Mouse (Mus musculus) liver, adult 2 months (tissue): ENCODE measurements at regions not wholly inside any gene's neighbourhood (a gene's known extent, or its start where the extent isn't known, plus 50 kb on each side); places are given as distances from the start of the nearest gene placed in this dataset.

Source experiments
- DNase-seq: peaks from one replicate; pipeline ENCODE4 v3.0.0-alpha.2; 2011; ENCODE audit warnings: low read depth, low spot score; ENCODE audit errors: extremely low read depth
- H3K27ac ChIP-seq: fragments of 200-500 bp; replicated peaks from 2 replicates; pipeline ENCODE4 v1.5.1; 2012; ENCODE audit warnings: low read depth, mild to moderate bottlenecking, control low read depth, inconsistent platforms, low read length; ENCODE audit not compliant: insufficient read depth
- H3K27me3 ChIP-seq: fragments of 200-500 bp; 2 replicates; pipeline ENCODE4 v1.6.1; 2012; ENCODE audit warnings: mild to moderate bottlenecking, moderate library complexity, low read length, inconsistent platforms; ENCODE audit not compliant: control insufficient read depth, insufficient read depth
- H3K36me3 ChIP-seq: fragments of 200-500 bp; 2 replicates; pipeline ENCODE4 v1.6.1; 2012; ENCODE audit warnings: low read length, inconsistent platforms; ENCODE audit not compliant: control insufficient read depth, insufficient read depth
- H3K4me1 ChIP-seq: fragments of 200-500 bp; 2 replicates; pipeline ENCODE4 v1.6.1; 2011; ENCODE audit warnings: low read length; ENCODE audit not compliant: control insufficient read depth, insufficient read depth
- H3K4me3 ChIP-seq: fragments of 200-500 bp; 2 replicates; pipeline ENCODE4 v1.5.1; 2011; ENCODE audit warnings: low read depth, mild to moderate bottlenecking, control low read depth, low read length, moderate library complexity; ENCODE audit not compliant: insufficient read depth
- H3K79me2 ChIP-seq: fragments of 200-500 bp; 2 replicates; pipeline ENCODE4 v1.6.1; 2012; ENCODE audit warnings: inconsistent platforms, mild to moderate bottlenecking, low read length, moderate library complexity; ENCODE audit not compliant: control insufficient read depth, insufficient read depth
- H3K9ac ChIP-seq: fragments of 200-500 bp; 2 replicates; pipeline ENCODE4 v1.6.1; 2012; ENCODE audit warnings: low read depth, mild to moderate bottlenecking, control low read depth, inconsistent platforms, low read length
- CTCF ChIP-seq: fragments of 200-500 bp; IDR thresholded peaks from 2 replicates; pipeline ENCODE4 v1.5.1; 2011; ENCODE audit warnings: low read depth, low read length, control low read depth
- POLR2A ChIP-seq: fragments of 200-500 bp; IDR thresholded peaks from 2 replicates; pipeline ENCODE4 v1.6.1; 2011; ENCODE audit warnings: low read length, control low read depth; ENCODE audit not compliant: insufficient read depth; ENCODE audit errors: extremely low read depth
- WGBS: fragments of 180-500 bp; shearing (Covaris S2); methylation state at CpG from one replicate; pipeline ENCODE4 v1.1.7; 2018; 5-methylcytosine and 5-hydroxymethylcytosine counted together

- H3K4me1 ChIP-seq = no peaks in the 10 kb centered on the region
- no peaks in the 10 kb centered on the region for H3K27me3 ChIP-seq
- H3K79me2 ChIP-seq = no peaks in the 10 kb centered on the region
- 57% methylated on average over 11 of the region's 11 CpGs for WGBS
- no peaks in the 10 kb centered on the region for H3K36me3 ChIP-seq
- H3K4me3 ChIP-seq = no peak overlapping the region
- H3K9ac ChIP-seq = no peak overlapping the region
- 0 out of 2 replicates have a peak overlapping the region, but pooled peaks have one; percentile 39 for H3K27ac ChIP-seq
- DNase-seq = peak; percentile 33
- TF ChIP-seq POLR2A = no peak
Observed at GRCm38 (mm10) chr2:114812141-114812902, 157.6 kb upstream of the Dph6 start.

GRCm38 (mm10) chr2:114812903-114813290, 158.1 kb upstream of the Dph6 start:
- TF ChIP-seq POLR2A (no peak), CTCF (no peak)
- Histone ChIP-seq H3K4me1 (no peaks in the 10 kb centered on the region), H3K4me3 (no peak overlapping the region), H3K36me3 (no peaks in the 10 kb centered on the region), H3K9ac (no peak overlapping the region), H3K27ac (0 out of 2 replicates have a peak overlapping the region, but pooled peaks have one; percentile 44), H3K79me2 (no peaks in the 10 kb centered on the region), H3K27me3 (no peaks in the 10 kb centered on the region)
- DNase-seq = no peak
- WGBS = 72% methylated on average over 3 of the region's 3 CpGs

- H3K27me3 ChIP-seq = no peaks in the 10 kb centered on the region
- no peaks in the 10 kb centered on the region for H3K79me2 ChIP-seq
- no peak overlapping the region for H3K9ac ChIP-seq
- no peaks in the 10 kb centered on the region for H3K36me3 ChIP-seq
- H3K27ac ChIP-seq = no peak overlapping the region
- no peak for TF ChIP-seq POLR2A
- no peak for TF ChIP-seq CTCF
- WGBS = 82% methylated on average over 3 of the region's 3 CpGs
- no peak for DNase-seq
- no peak overlapping the region for H3K4me3 ChIP-seq
- H3K4me1 ChIP-seq = no peaks in the 10 kb centered on the region
Observed at GRCm38 (mm10) chr2:114822657-114823056, 167.9 kb upstream of the Dph6 start.

DNA sequence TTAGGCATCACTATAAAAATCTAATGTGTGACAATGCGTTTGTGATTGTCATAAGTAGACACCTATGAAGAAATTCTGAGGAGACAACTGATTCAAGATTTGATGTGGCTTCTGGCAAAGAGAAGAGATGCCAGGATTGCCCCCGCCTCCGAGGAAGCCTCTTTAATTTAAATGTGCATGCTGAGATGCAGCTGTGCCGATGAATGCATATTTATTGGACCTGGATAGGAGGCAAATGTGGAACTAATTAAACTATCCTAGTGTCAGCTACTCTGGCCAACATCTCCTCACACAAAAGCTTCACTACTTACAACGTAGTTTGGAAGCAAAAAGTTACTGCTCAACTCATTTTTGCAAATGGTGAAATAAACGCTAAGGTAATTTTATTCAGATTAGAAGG, 173.4 kb upstream of the Dph6 start:
- TF ChIP-seq POLR2A (no peak), CTCF (no peak)
- Histone ChIP-seq H3K27me3 (no peaks in the 10 kb centered on the region), H3K4me3 (no peak overlapping the region), H3K9ac (no peak overlapping the region), H3K27ac (no peak overlapping the region), H3K79me2 (no peaks in the 10 kb centered on the region), H3K4me1 (no peaks in the 10 kb centered on the region), H3K36me3 (no peaks in the 10 kb centered on the region)
- WGBS = 90% methylated on average over 6 of the region's 6 CpGs
- no peak for DNase-seq

GRCm38 (mm10) chr2:114835694-114836093, 180.9 kb upstream of the Dph6 start:
- H3K9ac ChIP-seq = no peak overlapping the region
- WGBS = 13% methylated on average over 2 of the region's 2 CpGs
- TF ChIP-seq CTCF (no peak), POLR2A (no peak)
- H3K4me3 ChIP-seq = no peak overlapping the region
- DNase-seq = no peak
- H3K27ac ChIP-seq = no peak overlapping the region
- no peaks in the 10 kb centered on the region for H3K27me3 ChIP-seq
- H3K4me1 ChIP-seq = peaks cover 6% of the 10 kb centered on the region; the same call in 1 of the 2 replicates
- H3K36me3 ChIP-seq = no peaks in the 10 kb centered on the region
- H3K79me2 ChIP-seq = no peaks in the 10 kb centered on the region

- 90% methylated on average over 9 of the region's 9 CpGs for WGBS
- no peak for TF ChIP-seq CTCF
- no peak for TF ChIP-seq POLR2A
- Histone ChIP-seq H3K27ac (no peak overlapping the region), H3K27me3 (no peaks in the 10 kb centered on the region), H3K9ac (no peak overlapping the region), H3K4me1 (no peaks in the 10 kb centered on the region), H3K4me3 (no peak overlapping the region), H3K36me3 (no peaks in the 10 kb centered on the region), H3K79me2 (no peaks in the 10 kb centered on the region)
- no peak for DNase-seq
Observed at GRCm38 (mm10) chr2:114843696-114844388, 189.1 kb upstream of the Dph6 start.
